Mouse (Mus musculus) G1E (cell line): ENCODE measurements around the gene Akr1c12.

ENCODE experiments used
- CTCF ChIP-seq: IDR thresholded peaks from 2 replicates; pipeline ENCODE4 v1.5.1; 2012; ENCODE audit warnings: low read depth, low read length, inconsistent platforms, mixed read lengths
- TAL1 ChIP-seq: conservative IDR thresholded peaks from 2 replicates; pipeline ENCODE4 v1.6.1; 2012; ENCODE audit warnings: low read depth, low read length, inconsistent platforms, mixed read lengths

DNA sequence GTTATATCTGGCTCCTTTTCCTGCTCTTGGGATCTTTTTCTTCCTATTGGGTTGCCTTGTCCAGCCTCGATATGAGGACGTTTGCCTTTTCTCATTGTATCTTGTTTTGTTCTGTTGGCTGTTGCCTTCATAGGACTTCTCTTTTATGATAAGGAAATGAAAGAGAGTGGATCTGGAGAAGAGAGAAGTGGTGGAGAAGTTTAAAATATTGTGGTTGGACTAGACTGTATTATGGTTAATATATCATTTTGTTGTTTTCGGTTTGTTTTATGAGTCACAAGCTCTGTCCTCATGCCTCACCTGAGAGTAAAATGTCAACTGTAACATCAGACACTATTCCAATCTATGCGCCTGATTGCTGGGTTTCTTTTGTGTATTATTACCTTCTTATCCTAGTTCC is 17.8 kb upstream of the Akr1c12 start:
- TF ChIP-seq TAL1 = no peak
- no peak for TF ChIP-seq CTCF
